Mouse (Mus musculus): Measurements from ENCODE around the gene Clrn2.

- no peak for TF ChIP-seq CTCF (IDR thresholded peaks at IDR 0.05; ENCODE audit: low read depth, low read length)
- TF ChIP-seq POLR2A (IDR thresholded peaks at IDR 0.05; ENCODE audit: borderline replicate concordance, low read depth, low read length): no peak
These were observed 3.5 kb upstream of the Clrn2 start, which contains the start of gene Qdpr for GRCm38 (mm10) chr5:45449831-45450716.
